Mouse (Mus musculus) myocyte (in vitro differentiated cells): ENCODE results near the gene Dnajc21. TPM values are rescaled to one million over a fixed set of nuclear protein-coding genes. Genes with fewer than 3 reads are reported as not detected.

ENCODE experiments used
- H3K27me3 ChIP-seq: one replicate; pipeline ENCODE4 v1.6.1; 2011; ENCODE audit not compliant: control insufficient read depth, insufficient read depth, insufficient read length
- H3K36me3 ChIP-seq: one replicate; pipeline ENCODE4 v1.6.1; 2011; ENCODE audit not compliant: control insufficient read depth, insufficient read depth
- H3K4me2 ChIP-seq: one replicate; pipeline ENCODE4 v1.6.1; 2011; ENCODE audit warnings: low read depth, control low read depth
- H3K4me3 ChIP-seq: one replicate; pipeline ENCODE4 v1.5.1; 2011; ENCODE audit warnings: mild to moderate bottlenecking, control low read depth, moderate library complexity
- H3K79me2 ChIP-seq: one replicate; pipeline ENCODE4 v1.6.1; 2011; ENCODE audit not compliant: control insufficient read depth, insufficient read depth
- H3ac ChIP-seq: one replicate; pipeline ENCODE4 v1.6.1; 2011; ENCODE audit not compliant: control insufficient read depth, insufficient read length
- CEBPB ChIP-seq: IDR thresholded peaks from 2 replicates; pipeline ENCODE4 v1.6.1; 2011; ENCODE audit warnings: mild to moderate bottlenecking, moderate library complexity; ENCODE audit not compliant: poor library complexity, insufficient read depth, severe bottlenecking
- E2F4 ChIP-seq: IDR thresholded peaks from one replicate; pipeline ENCODE4 v1.6.1; 2011; ENCODE audit warnings: mild to moderate bottlenecking, control low read depth, moderate library complexity; ENCODE audit not compliant: insufficient read depth
- MAX ChIP-seq: IDR thresholded peaks from one replicate; pipeline ENCODE4 v1.6.1; 2011; ENCODE audit warnings: low read depth, mild to moderate bottlenecking, control low read depth
- MYOD1 ChIP-seq, 3 experiments: IDR thresholded peaks; one replicate each; pipeline ENCODE4 v1.6.1; 2011; ENCODE audit warnings: control low read depth in 2 of 3, low read depth in 2 of 3, mild to moderate bottlenecking in 2 of 3, moderate library complexity in 1 of 3; ENCODE audit not compliant: insufficient read length in 2 of 3, control insufficient read depth in 1 of 3
- MYOG ChIP-seq, 3 experiments: IDR thresholded peaks; one replicate each; pipeline ENCODE4 v1.6.1; 2011; ENCODE audit warnings: control low read depth in 2 of 3, low read depth in 2 of 3, mild to moderate bottlenecking in 2 of 3; ENCODE audit not compliant: insufficient read length in 2 of 3, control insufficient read depth in 1 of 3, insufficient read depth in 1 of 3
- POLR2A ChIP-seq: IDR thresholded peaks from one replicate; pipeline ENCODE4 v1.6.1; 2011; ENCODE audit warnings: low read depth, mild to moderate bottlenecking, control low read depth, moderate library complexity; ENCODE audit not compliant: insufficient read length
- POLR2AphosphoS2 ChIP-seq: IDR thresholded peaks from one replicate; pipeline ENCODE4 v1.6.1; 2011; ENCODE audit warnings: low read depth, control low read depth; ENCODE audit not compliant: insufficient read length
- REST ChIP-seq: IDR thresholded peaks from one replicate; pipeline ENCODE4 v1.6.1; 2011; ENCODE audit warnings: mild to moderate bottlenecking, control low read depth, moderate library complexity; ENCODE audit not compliant: insufficient read depth, insufficient read length
- SRF ChIP-seq: IDR thresholded peaks from one replicate; pipeline ENCODE4 v1.6.1; 2011; ENCODE audit warnings: low read depth; ENCODE audit not compliant: control insufficient read depth, insufficient read length
- TCF12 ChIP-seq: IDR thresholded peaks from one replicate; pipeline ENCODE4 v1.6.1; 2011; ENCODE audit warnings: mild to moderate bottlenecking, control low read depth; ENCODE audit not compliant: poor library complexity, insufficient read depth, severe bottlenecking
- TCF3 ChIP-seq: IDR thresholded peaks from one replicate; pipeline ENCODE4 v1.6.1; 2011; ENCODE audit warnings: low read depth, control low read depth; ENCODE audit not compliant: insufficient read length
- USF1 ChIP-seq: IDR thresholded peaks from one replicate; pipeline ENCODE4 v1.6.1; 2011; ENCODE audit warnings: low read depth, mild to moderate bottlenecking, control low read depth, moderate library complexity
- polyA plus RNA-seq: library from polyadenylated mRNA; unstranded; fragments of >200 nt; fragmentation: generic; extraction: Trizol; gene quantifications from one replicate; pipeline ENCODE4 v1.2.1, GENCODE M21; 2012; ENCODE audit warnings: missing spikeins

The Dnajc21 gene
- 16.6 TPM for polyA plus RNA-seq

GRCm38 (mm10) chr15:10470151-10470831, at the start of gene Dnajc21:
Dnajc21 (minus strand) TSS chr15:10470516.
- peak within 1 kb of the TSS; percentile 99 for H3K4me2 ChIP-seq
- H3ac ChIP-seq = peak within 1 kb of the TSS; percentile 42
- peaks cover 7% of the 10 kb centered on the region for H3K36me3 ChIP-seq
- no peak for TF ChIP-seq USF1
- peak in 1 of 3 experiments; percentile 7 for TF ChIP-seq MYOD1 (IDR thresholded peaks at IDR 0.05; ENCODE audit: control insufficient read depth in 1 of 3, insufficient read length in 2 of 3, low read depth in 2 of 3)
- TF ChIP-seq REST = no peak
- TF ChIP-seq E2F4 = no peak
- TF ChIP-seq MYOG (IDR thresholded peaks at IDR 0.05; ENCODE audit: control insufficient read depth in 1 of 3, insufficient read depth in 1 of 3, insufficient read length in 2 of 3, low read depth in 2 of 3) = peak in 1 of 3 experiments; percentile 7
- no peak for TF ChIP-seq SRF
- TF ChIP-seq POLR2A = peak; percentile 84
- no peak for TF ChIP-seq TCF12
- peak; percentile 95 for TF ChIP-seq POLR2AphosphoS2
- no peak for TF ChIP-seq MAX
- TF ChIP-seq CEBPB = no peak
- no peak for TF ChIP-seq TCF3
- H3K79me2 ChIP-seq = peaks cover 35% of the 10 kb centered on the region
- no peaks in the 10 kb centered on the region for H3K27me3 ChIP-seq
- peak within 1 kb of the TSS; percentile 36 for H3K4me3 ChIP-seq

- Histone ChIP-seq H3K36me3 (no peaks in the 10 kb centered on the region), H3ac (no peak overlapping the region), H3K4me2 (no peak overlapping the region), H3K79me2 (no peaks in the 10 kb centered on the region), H3K4me3 (no peak overlapping the region), H3K27me3 (no peaks in the 10 kb centered on the region)
- TF ChIP-seq USF1 = no peak
- TF ChIP-seq MYOD1 (IDR thresholded peaks at IDR 0.05; ENCODE audit: control insufficient read depth in 1 of 3, insufficient read length in 2 of 3, low read depth in 2 of 3) = no peak
- TF ChIP-seq MAX = no peak
- TF ChIP-seq SRF = no peak
- TF ChIP-seq MYOG (IDR thresholded peaks at IDR 0.05; ENCODE audit: control insufficient read depth in 1 of 3, insufficient read depth in 1 of 3, insufficient read length in 2 of 3, low read depth in 2 of 3) = no peak
- no peak for TF ChIP-seq POLR2AphosphoS2
- TF ChIP-seq POLR2A = no peak
- TF ChIP-seq TCF3 = no peak
Measured at GRCm38 (mm10) chr15:10515166-10515565, 44.9 kb upstream of the Dnajc21 start.

- no peaks in the 10 kb centered on the region for H3K27me3 ChIP-seq
- H3K36me3 ChIP-seq = no peaks in the 10 kb centered on the region
- no peaks in the 10 kb centered on the region for H3K79me2 ChIP-seq
- H3K4me2 ChIP-seq = no peak overlapping the region
- H3K4me3 ChIP-seq = no peak overlapping the region
- no peak overlapping the region for H3ac ChIP-seq
- TF ChIP-seq TCF3 = no peak
- TF ChIP-seq SRF = no peak
- TF ChIP-seq POLR2AphosphoS2 = no peak
- TF ChIP-seq CEBPB = no peak
- TF ChIP-seq E2F4 = no peak
- TF ChIP-seq USF1 = no peak
- no peak for TF ChIP-seq MYOG (IDR thresholded peaks at IDR 0.05; ENCODE audit: control insufficient read depth in 1 of 3, insufficient read depth in 1 of 3, insufficient read length in 2 of 3, low read depth in 2 of 3)
- TF ChIP-seq MYOD1 (IDR thresholded peaks at IDR 0.05; ENCODE audit: control insufficient read depth in 1 of 3, insufficient read length in 2 of 3, low read depth in 2 of 3) = no peak
- no peak for TF ChIP-seq TCF12
- no peak for TF ChIP-seq MAX
Measured at GRCm38 (mm10) chr15:10506099-10506498, 35.8 kb upstream of the Dnajc21 start.

- Histone ChIP-seq H3K4me3 (no peak overlapping the region), H3K4me2 (no peak overlapping the region), H3K27me3 (no peaks in the 10 kb centered on the region), H3K79me2 (no peaks in the 10 kb centered on the region), H3K36me3 (peaks cover 7% of the 10 kb centered on the region), H3ac (no peak overlapping the region)
- TF ChIP-seq CEBPB (no peak), POLR2AphosphoS2 (no peak), POLR2A (no peak), MYOD1 (IDR thresholded peaks at IDR 0.05; ENCODE audit: control insufficient read depth in 1 of 3, insufficient read length in 2 of 3, low read depth in 2 of 3) (no peak), SRF (no peak), TCF3 (no peak), USF1 (no peak), E2F4 (no peak), REST (no peak)
Measured at GRCm38 (mm10) chr15:10500838-10501719, 30.8 kb upstream of the Dnajc21 start.
